ENCODE assay signal across 8 mouse cellular contexts in the genomic region with DNA sequence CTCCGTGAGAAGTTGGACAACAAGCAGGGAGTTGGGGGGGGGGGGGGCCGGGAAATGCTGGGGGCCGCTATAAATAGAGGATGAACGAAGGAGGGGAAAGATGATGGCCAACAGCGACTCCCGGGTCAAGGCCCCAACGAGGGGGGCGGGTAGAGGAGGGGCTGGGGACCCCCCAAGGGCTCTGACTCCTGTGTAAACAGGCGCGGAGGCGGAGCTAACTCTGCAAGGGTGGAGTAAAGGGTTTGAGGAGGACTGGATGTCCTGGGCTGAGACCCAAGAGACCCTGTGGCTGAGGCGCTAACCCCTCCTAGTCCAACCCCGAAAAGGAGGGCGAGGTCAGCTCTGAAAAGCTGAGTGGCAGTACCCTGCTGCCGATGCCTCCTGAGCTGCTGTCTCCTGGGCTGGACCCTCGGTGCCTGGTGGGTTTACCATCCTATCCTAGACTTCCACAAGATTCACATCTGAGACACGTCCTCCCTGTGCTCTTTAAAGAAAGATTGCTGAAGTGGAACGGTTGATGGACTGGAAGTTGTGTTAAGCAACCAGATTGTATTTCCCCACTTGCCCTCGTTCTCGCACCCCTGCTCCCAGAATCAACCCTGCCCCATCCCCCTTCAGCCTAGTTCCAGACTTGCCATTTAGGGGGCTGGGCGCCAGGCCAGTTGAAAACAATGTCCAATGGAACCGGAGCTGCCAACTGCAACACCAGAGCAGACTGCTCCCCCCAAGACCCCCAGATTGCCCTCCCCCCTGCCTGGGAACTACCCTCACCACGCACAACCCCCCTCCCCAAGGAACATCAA. TPM values are rescaled to one million over a fixed set of nuclear protein-coding genes. Genes with fewer than 3 reads are reported as not detected.
DNase-seq lines count a peak whose midpoint lies in the region; ATAC-seq and TF ChIP-seq lines count a peak whose summit lies in the region.

Ndrg2 (minus strand) TSS at position 199 of the 803 bp plus-strand sequence.

- ATAC-seq in forebrain, postnatal 0 days: peak; percentile 73
- ATAC-seq in liver, embryonic 14.5 days (ENCODE audit: insufficient read depth): peak; percentile 25; the same call in 1 of the 2 replicates

- no peak for DNase-seq in ES-E14 (ENCODE audit: low read depth, low spot score)
- peak; percentile 79 for DNase-seq in cerebellum, adult 11-12 months
- peak; percentile 81 for DNase-seq in forebrain, postnatal 0 days
- peak; percentile 87 to 89 for DNase-seq in heart, postnatal 14 days
- peak; percentile 75 to 84 for DNase-seq in kidney, postnatal 4 days
- no peak for DNase-seq in liver, embryonic 14.5 days (ENCODE audit: low read depth in 3 of 3, low spot score in 3 of 3)
- peak; percentile 46 for DNase-seq in neural tube, embryonic 10.5 days (ENCODE audit: extremely low spot score, low spot score)
- peak; percentile 67 for DNase-seq in thymus, adult 2 months

- no peaks in the 10 kb centered on the region for H3K27me3 ChIP-seq in forebrain, postnatal 0 days (ENCODE audit: insufficient read depth, low read length)
- H3K27me3 ChIP-seq in liver, embryonic 14.5 days (ENCODE audit: control insufficient read depth, insufficient read depth, low read length): peaks cover 13% of the 10 kb centered on the region
- H3K27me3 ChIP-seq in thymus, adult 2 months (ENCODE audit: control insufficient read depth, insufficient read depth, low read length): no peaks in the 10 kb centered on the region

- peak within 1 kb of the TSS; percentile 94 for H3K4me2 ChIP-seq in forebrain, postnatal 0 days (ENCODE audit: low read depth)
- H3K4me2 ChIP-seq in liver, embryonic 14.5 days (ENCODE audit: low read depth): peak within 1 kb of the TSS; percentile 89

- in situ Hi-C loops in ES-E14 (cut with MboI; ENCODE audit: low sequenced_read_pairs in 2 of 2, unreplicated experiment in 2 of 2): loop anchor here (25.0 kb wide), 2 partner anchors 98 to 423 kb away; partner anchors contain the start of genes Sall2 (in 1 of the 2), Tmem253 (in 1 of the 2) and Zfp219 (in 1 of the 2)

- peak within 1 kb of the TSS; percentile 67 to 77 for H3K4me3 ChIP-seq in ES-E14 (ENCODE audit: insufficient read depth in 1 of 2, low read depth in 1 of 2, low read length in 2 of 2, poor library complexity in 1 of 2, severe bottlenecking in 1 of 2)
- H3K4me3 ChIP-seq in forebrain, postnatal 0 days (ENCODE audit: low read depth, low read length): peak within 1 kb of the TSS; percentile 67
- H3K4me3 ChIP-seq in liver, embryonic 14.5 days (ENCODE audit: insufficient read depth in 1 of 2, low read depth in 2 of 2, low read length in 2 of 2): peak within 1 kb of the TSS; percentile 29 to 58
- H3K4me3 ChIP-seq in thymus, adult 2 months (ENCODE audit: control insufficient read depth, insufficient read depth, low read length): peak within 1 kb of the TSS; percentile 79

- no peak within 1 kb of the TSS for H3K27ac ChIP-seq in ES-E14 (ENCODE audit: insufficient read depth, low read depth, low read length, poor library complexity, severe bottlenecking)
- H3K27ac ChIP-seq in forebrain, postnatal 0 days (ENCODE audit: low read depth, low read length): peak within 1 kb of the TSS; percentile 80
- no peak within 1 kb of the TSS for H3K27ac ChIP-seq in liver, embryonic 14.5 days
- H3K27ac ChIP-seq in thymus, adult 2 months (ENCODE audit: control insufficient read depth, insufficient read depth, low read length): peak within 1 kb of the TSS; percentile 88

- no peaks in the 10 kb centered on the region for H3K9me3 ChIP-seq in ES-E14 (ENCODE audit: control insufficient read depth, insufficient read depth, low read depth, low read length)
- H3K9me3 ChIP-seq in forebrain, postnatal 0 days (ENCODE audit: low read length): no peaks in the 10 kb centered on the region
- no peaks in the 10 kb centered on the region for H3K9me3 ChIP-seq in liver, embryonic 14.5 days (ENCODE audit: control insufficient read depth, low read length)

- TF ChIP-seq EP300 in liver, embryonic 14.5 days (IDR thresholded peaks at IDR 0.05; ENCODE audit: low read depth): no peak

- H3K4me1 ChIP-seq in ES-E14 (ENCODE audit: control insufficient read depth in 2 of 2, insufficient read depth in 2 of 2, low read length in 2 of 2, poor library complexity in 1 of 2): peaks cover 2 to 14% of the 10 kb centered on the region in 2 experiments; a peak in 2 of 4 replicates
- peaks cover 5% of the 10 kb centered on the region for H3K4me1 ChIP-seq in forebrain, postnatal 0 days (ENCODE audit: insufficient read depth)
- H3K4me1 ChIP-seq in liver, embryonic 14.5 days (replicated peaks; ENCODE audit: control insufficient read depth in 2 of 2, insufficient read depth in 2 of 2, low read length in 1 of 2): peaks cover 0 to 5% of the 10 kb centered on the region in 2 experiments; a peak in 2 of 4 replicates
- H3K4me1 ChIP-seq in thymus, adult 2 months (replicated peaks; ENCODE audit: control insufficient read depth, insufficient read depth, low read length): peaks cover 17% of the 10 kb centered on the region

- TF ChIP-seq POLR2A in thymus, adult 2 months (IDR thresholded peaks at IDR 0.05; ENCODE audit: control insufficient read depth, extremely low read depth, insufficient read depth, low read length, poor library complexity): no peak

- no peak for TF ChIP-seq CTCF in forebrain, postnatal 0 days (IDR thresholded peaks at IDR 0.05; ENCODE audit: low read depth)
- no peak for TF ChIP-seq CTCF in liver, embryonic 14.5 days (IDR thresholded peaks at IDR 0.05; ENCODE audit: low read depth)
- no peak for TF ChIP-seq CTCF in thymus, adult 2 months (IDR thresholded peaks at IDR 0.05; ENCODE audit: borderline replicate concordance, control insufficient read depth, extremely low read depth, insufficient read depth, low read length, poor library complexity)

- intact Hi-C loops in heart, postnatal 14 days (cut with DNase I): no loop called here

- H3K9ac ChIP-seq in ES-E14 (ENCODE audit: insufficient read depth, low read depth, low read length, poor library complexity, severe bottlenecking): peak within 1 kb of the TSS; percentile 57
- H3K9ac ChIP-seq in forebrain, postnatal 0 days: peak within 1 kb of the TSS; percentile 69
- H3K9ac ChIP-seq in liver, embryonic 14.5 days (replicated peaks): peak within 1 kb of the TSS; percentile 47

- peaks cover 4% of the 10 kb centered on the region; the same call in 1 of the 2 replicates for H3K36me3 ChIP-seq in ES-E14 (ENCODE audit: control insufficient read depth, insufficient read depth, low read length, poor library complexity, severe bottlenecking)
- peaks cover 6% of the 10 kb centered on the region; the same call in 1 of the 2 replicates for H3K36me3 ChIP-seq in forebrain, postnatal 0 days (ENCODE audit: insufficient read depth)
- H3K36me3 ChIP-seq in liver, embryonic 14.5 days (replicated peaks; ENCODE audit: control insufficient read depth, insufficient read depth, low read depth): no peaks in the 10 kb centered on the region
- H3K36me3 ChIP-seq in thymus, adult 2 months (ENCODE audit: control insufficient read depth, insufficient read depth, low read length): no peaks in the 10 kb centered on the region

- 2% methylated on average over 22 of the region's 23 CpGs for WGBS in forebrain, postnatal 0 days
- WGBS in liver, embryonic 14.5 days (ENCODE audit: insufficient replicate concordance): 6% methylated on average over 21 of the region's 23 CpGs
- 21% methylated on average over 20 of the region's 23 CpGs for WGBS in thymus, adult 2 months

TF ChIP-seq in ES-E14, 5 proteins besides CTCF, POLR2A, EP300 and RAD21:
- TF ChIP-seq CHD2 (IDR thresholded peaks at IDR 0.05; ENCODE audit: low read depth, low read length) (no peak), HCFC1 (IDR thresholded peaks at IDR 0.05; ENCODE audit: borderline replicate concordance, insufficient read depth, low read length) (no peak), MAFK (IDR thresholded peaks at IDR 0.05; ENCODE audit: insufficient read depth, low read depth, low read length) (no peak), ZC3H11A (IDR thresholded peaks at IDR 0.05; ENCODE audit: borderline replicate concordance, low read depth, low read length) (no peak), ZNF384 (IDR thresholded peaks at IDR 0.05; ENCODE audit: low read depth, low read length) (no peak)

RNA-seq across cellular contexts. Expression of gene Ndrg2, which starts in this region (rescaled TPM):
- 5.7 and 16.6 TPM in 2 replicates for total RNA-seq in ES-E14 (2012; rRNA removed)
- 284 and 326 TPM in 2 replicates for total RNA-seq in forebrain, postnatal 0 days (2014; rRNA removed)
- polyA plus RNA-seq in forebrain, postnatal 0 days (2015; fragmentation: Nextera tagmentation; extraction: Ambion mirVana): 210 and 297 TPM in 2 replicates
- 1,000 to 10,000 TPM in 1 of 2 experiments, 100 to 1,000 TPM in 1; 982 to 1,030 TPM for total RNA-seq in heart, postnatal 14 days (2021)
- 11.6 and 11.7 TPM in 2 replicates for polyA plus RNA-seq in liver, embryonic 14.5 days (2012; rRNA removed)
- 13.5 and 14.7 TPM in 2 replicates for polyA plus RNA-seq in liver, embryonic 14.5 days (2014; fragmentation: Nextera tagmentation; extraction: Ambion mirVana)
- 85.1 and 178 TPM in 2 replicates for polyA plus RNA-seq in thymus, adult 2 months (2012; rRNA removed)

Comparison
In these comparisons a context has a peak if more than half of its experiments do, and no peak if none do; other contexts are left out.
1. RNA of gene Ndrg2 (total RNA-seq): 982 to 1,030 TPM in heart, postnatal 14 days and 284 to 326 TPM in forebrain, postnatal 0 days; 5.7 to 16.6 TPM in ES-E14; every median in the first group is over 10 times any median in the second.
2. DNase-seq: peak in cerebellum, adult 11-12 months (single experiment), forebrain, postnatal 0 days (single experiment), heart, postnatal 14 days (2 of 2), kidney, postnatal 4 days (2 of 2), neural tube, embryonic 10.5 days (single experiment) and thymus, adult 2 months (single experiment); none in ES-E14 (single experiment) and liver, embryonic 14.5 days (0 of 3).
3. H3K27ac ChIP-seq: peak in forebrain, postnatal 0 days (single experiment) and thymus, adult 2 months (single experiment); none in ES-E14 (single experiment) and liver, embryonic 14.5 days (single experiment).
4. Peak in every context shown above with its lines, with median percentiles within 50 percentile points of each other: H3K4me3 ChIP-seq and H3K9ac ChIP-seq.